Mouse (Mus musculus): ENCODE measurements around the gene Tnpo1. TPM values are rescaled to one million over a fixed set of nuclear protein-coding genes. Genes with fewer than 3 reads are reported as not detected.

The Tnpo1 gene
- total RNA-seq, 2 experiments from 2014 or later = 89.8 to 94.3 TPM

- peak; percentile 61 for ATAC-seq (ENCODE audit: poor library complexity, severe bottlenecking)
Observed at GRCm38 (mm10) chr13:98925486-98926212, 535 bp downstream of the Tnpo1 start.

- peak; percentile 17; the same call in 1 of the 2 replicates for ATAC-seq (ENCODE audit: poor library complexity, severe bottlenecking)
Observed at GRCm38 (mm10) chr13:98924897-98925485, 1.2 kb downstream of the Tnpo1 start.

- no peak for ATAC-seq (ENCODE audit: poor library complexity, severe bottlenecking)
Observed at GRCm38 (mm10) chr13:98922806-98923205, 3.4 kb downstream of the Tnpo1 start.

GRCm38 (mm10) chr13:98921276-98921675, 4.9 kb downstream of the Tnpo1 start:
- ATAC-seq (ENCODE audit: poor library complexity, severe bottlenecking) = no peak

- ATAC-seq (ENCODE audit: poor library complexity, severe bottlenecking) = no peak
Observed at GRCm38 (mm10) chr13:98920300-98920699, 5.9 kb downstream of the Tnpo1 start.

GRCm38 (mm10) chr13:98919695-98920094, 6.5 kb downstream of the Tnpo1 start:
- no peak for ATAC-seq (ENCODE audit: poor library complexity, severe bottlenecking)

- no peak for ATAC-seq (ENCODE audit: poor library complexity, severe bottlenecking)
Observed at GRCm38 (mm10) chr13:98917851-98918250, 8.3 kb downstream of the Tnpo1 start.

- ATAC-seq (ENCODE audit: poor library complexity, severe bottlenecking) = no peak
Observed at GRCm38 (mm10) chr13:98915591-98915990, 10.6 kb downstream of the Tnpo1 start.

- no peak for ATAC-seq (ENCODE audit: poor library complexity, severe bottlenecking)
Observed at GRCm38 (mm10) chr13:98914844-98915212, 11.4 kb downstream of the Tnpo1 start.

GRCm38 (mm10) chr13:98914010-98914843, 12.0 kb downstream of the Tnpo1 start:
- ATAC-seq (ENCODE audit: poor library complexity, severe bottlenecking) = no peak

- ATAC-seq (ENCODE audit: poor library complexity, severe bottlenecking) = no peak
Observed at GRCm38 (mm10) chr13:98913196-98913595, 13.0 kb downstream of the Tnpo1 start.

- ATAC-seq (ENCODE audit: poor library complexity, severe bottlenecking) = peak; percentile 99
Observed at GRCm38 (mm10) chr13:98912602-98913001, 13.6 kb downstream of the Tnpo1 start.

- no peak for ATAC-seq (ENCODE audit: poor library complexity, severe bottlenecking)
Observed at GRCm38 (mm10) chr13:98910801-98911200, 15.4 kb downstream of the Tnpo1 start.

- no peak for ATAC-seq (ENCODE audit: poor library complexity, severe bottlenecking)
Observed at GRCm38 (mm10) chr13:98904608-98905007, 21.6 kb downstream of the Tnpo1 start.

GRCm38 (mm10) chr13:98902366-98903025, 23.7 kb downstream of the Tnpo1 start:
- ATAC-seq (ENCODE audit: poor library complexity, severe bottlenecking) = peak; percentile 84

- no peak for ATAC-seq (ENCODE audit: poor library complexity, severe bottlenecking)
Observed at GRCm38 (mm10) chr13:98899550-98899949, 26.6 kb downstream of the Tnpo1 start.

GRCm38 (mm10) chr13:98897577-98897976, 28.6 kb downstream of the Tnpo1 start:
- ATAC-seq (ENCODE audit: poor library complexity, severe bottlenecking) = no peak

GRCm38 (mm10) chr13:98896434-98897126, 29.6 kb downstream of the Tnpo1 start:
- ATAC-seq (ENCODE audit: poor library complexity, severe bottlenecking) = peak; percentile 94

- ATAC-seq (ENCODE audit: poor library complexity, severe bottlenecking) = no peak
Observed at GRCm38 (mm10) chr13:98896013-98896412, 30.2 kb downstream of the Tnpo1 start.

GRCm38 (mm10) chr13:98894900-98895299, 31.3 kb downstream of the Tnpo1 start:
- no peak for ATAC-seq (ENCODE audit: poor library complexity, severe bottlenecking)
